Mouse (Mus musculus) thymus, adult 2 months (tissue): ENCODE measurements at regions not wholly inside any gene's neighbourhood (a gene's known extent, or its start where the extent isn't known, plus 50 kb on each side); places are given as distances from the start of the nearest gene placed in this dataset.

ENCODE experiments used
- DNase-seq: peaks from one replicate; pipeline ENCODE4 v3.0.0; 2021
- H3K27ac ChIP-seq: fragments of 200-500 bp; 2 replicates; pipeline ENCODE4 v1.5.1; 2012; ENCODE audit warnings: low read length, control low read depth; ENCODE audit not compliant: control insufficient read depth, insufficient read depth
- H3K27me3 ChIP-seq: fragments of 200-500 bp; 2 replicates; pipeline ENCODE4 v1.6.1; 2012; ENCODE audit warnings: mild to moderate bottlenecking, low read length, moderate library complexity, mixed read lengths; ENCODE audit not compliant: control insufficient read depth, insufficient read depth
- H3K36me3 ChIP-seq: fragments of 200-500 bp; 2 replicates; pipeline ENCODE4 v1.6.1; 2012; ENCODE audit warnings: mild to moderate bottlenecking, low read length, moderate library complexity; ENCODE audit not compliant: control insufficient read depth, insufficient read depth
- H3K4me1 ChIP-seq: fragments of 200-500 bp; replicated peaks from 2 replicates; pipeline ENCODE4 v1.6.1; 2012; ENCODE audit warnings: low read length; ENCODE audit not compliant: control insufficient read depth, insufficient read depth
- H3K4me3 ChIP-seq: fragments of 200-500 bp; 2 replicates; pipeline ENCODE4 v1.5.1; 2012; ENCODE audit warnings: mild to moderate bottlenecking, low read length, control low read depth, moderate library complexity; ENCODE audit not compliant: control insufficient read depth, insufficient read depth
- CTCF ChIP-seq: fragments of 200-500 bp; IDR thresholded peaks from 2 replicates; pipeline ENCODE4 v1.5.1; 2012; ENCODE audit warnings: mild to moderate bottlenecking, control low read depth, low read length, moderate library complexity, borderline replicate concordance; ENCODE audit not compliant: control insufficient read depth, poor library complexity, insufficient read depth; ENCODE audit errors: extremely low read depth
- POLR2A ChIP-seq: fragments of 200-500 bp; IDR thresholded peaks from 2 replicates; pipeline ENCODE4 v1.6.1; 2012; ENCODE audit warnings: mild to moderate bottlenecking, low read length, control low read depth, moderate library complexity; ENCODE audit not compliant: control insufficient read depth, poor library complexity, insufficient read depth; ENCODE audit errors: extremely low read depth
- WGBS: fragments of 180-500 bp; shearing (Covaris S2); methylation state at CpG from one replicate; pipeline ENCODE4 v1.1.7; 2018; 5-methylcytosine and 5-hydroxymethylcytosine counted together

DNA sequence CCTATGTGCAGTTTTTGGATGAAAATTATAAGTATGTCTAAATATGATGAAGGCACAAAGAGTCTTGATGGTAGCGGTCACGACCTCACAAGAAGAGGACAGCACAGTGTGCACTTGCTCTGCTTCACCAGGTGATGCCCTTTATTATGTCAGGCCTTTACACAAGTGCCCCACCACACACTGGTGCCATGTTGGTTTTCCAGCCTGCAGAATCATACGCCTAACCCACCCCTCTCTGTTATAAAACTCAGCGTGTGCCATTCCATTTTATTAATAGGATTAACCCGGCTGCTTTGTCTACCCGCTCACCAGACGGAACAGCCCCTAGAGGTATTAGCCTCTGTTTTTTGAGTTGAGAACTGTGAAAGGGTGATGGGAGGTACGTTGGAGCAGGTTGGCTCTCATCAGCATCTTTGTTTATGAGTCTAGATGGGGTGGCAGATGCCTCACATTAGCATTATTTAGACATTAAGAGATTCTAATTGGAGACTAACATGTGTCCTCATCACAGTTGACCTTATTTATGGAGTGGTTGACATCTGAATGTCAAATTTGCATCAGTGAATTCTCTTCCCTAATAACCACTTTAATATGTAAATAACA is 108.3 kb upstream of the Agbl1 start:
- no peaks in the 10 kb centered on the region for H3K36me3 ChIP-seq
- TF ChIP-seq POLR2A (no peak), CTCF (no peak)
- H3K4me3 ChIP-seq = no peak overlapping the region
- H3K4me1 ChIP-seq = no peaks in the 10 kb centered on the region
- no peaks in the 10 kb centered on the region for H3K27me3 ChIP-seq
- no peak overlapping the region for H3K27ac ChIP-seq
- DNase-seq = no peak
- 93% methylated on average over 8 of the region's 8 CpGs for WGBS

GRCm38 (mm10) chr7:76127641-76128111 is 102.0 kb upstream of the Agbl1 start:
- WGBS = 74% methylated on average over 2 of the region's 2 CpGs
- TF ChIP-seq POLR2A (no peak), CTCF (no peak)
- no peak overlapping the region for H3K27ac ChIP-seq
- H3K36me3 ChIP-seq = no peaks in the 10 kb centered on the region
- no peaks in the 10 kb centered on the region for H3K4me1 ChIP-seq
- DNase-seq = no peak
- no peak overlapping the region for H3K4me3 ChIP-seq
- H3K27me3 ChIP-seq = no peaks in the 10 kb centered on the region

DNA sequence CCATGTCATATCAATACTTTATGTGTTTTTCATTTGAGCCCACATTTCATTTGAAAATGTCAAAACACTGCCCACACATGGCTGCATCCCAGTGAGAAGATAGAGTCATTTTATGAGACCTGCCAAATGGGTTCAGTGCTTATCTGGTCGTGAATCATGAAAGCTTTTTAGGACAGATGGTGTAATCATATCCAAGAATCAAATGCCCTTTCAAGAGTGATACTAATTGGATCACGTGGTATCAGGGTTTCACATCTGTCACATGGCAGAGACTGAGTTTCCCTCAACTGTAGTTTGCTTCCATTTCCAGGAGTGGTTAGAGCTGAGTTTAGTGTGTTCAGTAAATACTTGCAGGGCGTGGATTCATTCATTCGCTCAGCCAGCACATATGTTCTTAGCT is 87.2 kb upstream of the Agbl1 start:
- 85% methylated on average over 4 of the region's 4 CpGs for WGBS
- TF ChIP-seq CTCF = no peak
- TF ChIP-seq POLR2A = no peak
- DNase-seq = no peak
- no peak overlapping the region for H3K4me3 ChIP-seq
- no peaks in the 10 kb centered on the region for H3K4me1 ChIP-seq
- no peaks in the 10 kb centered on the region for H3K36me3 ChIP-seq
- H3K27me3 ChIP-seq = no peaks in the 10 kb centered on the region
- no peak overlapping the region for H3K27ac ChIP-seq

- no peak overlapping the region for H3K4me3 ChIP-seq
- H3K36me3 ChIP-seq = no peaks in the 10 kb centered on the region
- no peak overlapping the region for H3K27ac ChIP-seq
- no peaks in the 10 kb centered on the region for H3K4me1 ChIP-seq
- no peak for DNase-seq
- no peak for TF ChIP-seq CTCF
- no peak for TF ChIP-seq POLR2A
- H3K27me3 ChIP-seq = no peaks in the 10 kb centered on the region
These were observed 83.3 kb upstream of the Agbl1 start for GRCm38 (mm10) chr7:76146385-76146784.

GRCm38 (mm10) chr7:76156869-76157268 is 72.8 kb upstream of the Agbl1 start:
- no peak for DNase-seq
- WGBS = 84% methylated on average over 8 of the region's 8 CpGs
- H3K27ac ChIP-seq = no peak overlapping the region
- no peak overlapping the region for H3K4me3 ChIP-seq
- H3K36me3 ChIP-seq = no peaks in the 10 kb centered on the region
- TF ChIP-seq POLR2A = no peak
- TF ChIP-seq CTCF = no peak
- no peaks in the 10 kb centered on the region for H3K27me3 ChIP-seq
- no peaks in the 10 kb centered on the region for H3K4me1 ChIP-seq

- 83% methylated on average over 1 of the region's 1 CpGs for WGBS
- no peak for DNase-seq
- Histone ChIP-seq H3K36me3 (no peaks in the 10 kb centered on the region), H3K4me3 (no peak overlapping the region), H3K27me3 (no peaks in the 10 kb centered on the region), H3K4me1 (no peaks in the 10 kb centered on the region), H3K27ac (no peak overlapping the region)
- no peak for TF ChIP-seq POLR2A
- no peak for TF ChIP-seq CTCF
These were observed 65.5 kb upstream of the Agbl1 start for GRCm38 (mm10) chr7:76164191-76164590.

DNA sequence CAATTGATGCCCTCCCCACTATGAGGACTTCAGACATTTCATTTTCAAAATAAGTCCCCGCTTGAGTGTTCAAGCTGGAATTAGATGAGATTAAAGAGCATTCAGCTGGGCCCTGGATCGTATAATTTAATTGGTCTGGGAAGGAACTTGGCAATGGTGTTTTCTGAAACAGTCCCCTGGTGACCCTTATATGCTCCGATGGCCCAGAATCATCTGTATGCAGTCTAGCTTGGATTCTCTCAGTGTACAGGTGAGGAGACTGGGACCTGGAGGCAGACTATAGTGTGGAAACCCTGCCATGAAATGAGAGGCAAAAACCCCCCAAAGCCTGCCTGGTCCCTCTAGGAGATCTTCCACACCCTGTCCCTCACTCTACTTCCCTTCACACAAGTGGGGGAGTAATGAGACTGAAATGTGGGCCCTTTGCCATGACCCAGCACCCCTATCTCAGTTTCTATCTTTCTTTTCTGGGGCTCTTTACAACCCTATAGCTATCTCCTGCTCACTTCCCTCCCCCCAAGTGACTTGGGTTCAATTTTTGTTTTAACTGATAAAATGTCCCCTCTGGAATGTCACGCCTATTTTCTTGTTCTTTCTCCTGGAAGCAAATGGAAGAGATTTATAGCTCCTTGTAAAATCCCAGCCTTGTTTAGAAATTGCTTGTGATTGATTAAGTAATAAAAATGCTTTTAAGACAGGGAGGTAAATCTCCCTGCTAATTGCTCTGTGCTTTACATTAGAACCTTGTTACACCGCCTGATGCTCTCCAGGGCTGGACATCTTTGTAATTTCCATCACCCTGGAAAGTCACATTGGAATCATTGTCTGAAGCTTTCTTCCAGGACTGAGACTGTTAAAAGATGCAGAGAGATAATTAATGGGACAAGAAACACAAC is 64.7 kb upstream of the Agbl1 start:
- no peaks in the 10 kb centered on the region for H3K36me3 ChIP-seq
- no peak overlapping the region for H3K27ac ChIP-seq
- no peak for TF ChIP-seq POLR2A
- no peak for TF ChIP-seq CTCF
- WGBS = 93% methylated on average over 5 of the region's 5 CpGs
- H3K27me3 ChIP-seq = no peaks in the 10 kb centered on the region
- DNase-seq = no peak
- no peak overlapping the region for H3K4me3 ChIP-seq
- H3K4me1 ChIP-seq = no peaks in the 10 kb centered on the region
